Mouse (Mus musculus) intestine, embryonic 15.5 days (tissue): ENCODE measurements around the gene Gtf2e1. TPM values are rescaled to one million over a fixed set of nuclear protein-coding genes. Genes with fewer than 3 reads are reported as not detected.

Experiments
- ATAC-seq: fragments of 200-750 bp; cut with Nextera tagmentation; 2 replicates; pipeline ENCODE4 v1.8.0; 2017; ENCODE audit warnings: moderate TSS enrichment, moderate library complexity
- H3K27ac ChIP-seq: fragments of 300-500 bp; sonication (generic); 2 replicates; pipeline ENCODE4 v1.5.1; 2015; ENCODE audit warnings: mild to moderate bottlenecking, inconsistent platforms
- H3K27me3 ChIP-seq: fragments of 300-500 bp; sonication (generic); replicated peaks from 2 replicates; pipeline ENCODE4 v1.6.1; 2015; ENCODE audit warnings: inconsistent platforms
- H3K36me3 ChIP-seq: fragments of 300-500 bp; sonication (generic); 2 replicates; pipeline ENCODE4 v1.6.1; 2015; ENCODE audit warnings: inconsistent platforms
- H3K4me1 ChIP-seq: fragments of 300-500 bp; sonication (generic); replicated peaks from 2 replicates; pipeline ENCODE4 v1.6.1; 2015; ENCODE audit warnings: inconsistent platforms
- H3K4me2 ChIP-seq: fragments of 300-500 bp; sonication (generic); replicated peaks from 2 replicates; pipeline ENCODE4 v1.6.1; 2015; ENCODE audit warnings: mild to moderate bottlenecking, inconsistent platforms
- H3K4me3 ChIP-seq: fragments of 300-500 bp; sonication (generic); replicated peaks from 2 replicates; pipeline ENCODE4 v1.5.1; 2015; ENCODE audit warnings: inconsistent platforms
- H3K9ac ChIP-seq: fragments of 300-500 bp; sonication (generic); 2 replicates; pipeline ENCODE4 v1.6.1; 2015; ENCODE audit warnings: inconsistent platforms
- H3K9me3 ChIP-seq: fragments of 300-500 bp; sonication (generic); 2 replicates; pipeline ENCODE4 v1.6.1; 2016; ENCODE audit warnings: inconsistent platforms
- whole genome bisulfite sequencing: fragments of 180-500 bp; shearing (Covaris S2); methylation state at CpG from one replicate; pipeline ENCODE4 v1.1.7; 2015; 5-methylcytosine and 5-hydroxymethylcytosine counted together
- polyA plus RNA-seq: library from polyadenylated mRNA; unstranded; fragments of >200 nt; fragmentation: Nextera tagmentation; extraction: Ambion mirVana; gene quantifications from 2 replicates; pipeline ENCODE4 v1.2.1, GENCODE M21; 2015

Gene Gtf2e1
- polyA plus RNA-seq, 1 experiment from 2014 or later, result 20.4 TPM

GRCm38 (mm10) chr16:37572117-37572754, 32.6 kb upstream of the Gtf2e1 start:
- 91% methylated on average over 12 of the region's 12 CpGs for WGBS
- Histone ChIP-seq H3K4me2 (no peak overlapping the region), H3K9ac (no peak overlapping the region), H3K36me3 (no peaks in the 10 kb centered on the region), H3K9me3 (no peaks in the 10 kb centered on the region), H3K4me3 (no peak overlapping the region), H3K4me1 (no peaks in the 10 kb centered on the region), H3K27ac (no peak overlapping the region), H3K27me3 (no peaks in the 10 kb centered on the region)
- ATAC-seq, result no peak

GRCm38 (mm10) chr16:37571554-37571953, 32.0 kb upstream of the Gtf2e1 start:
- no peak overlapping the region for H3K4me2 ChIP-seq
- H3K9ac ChIP-seq, result no peak overlapping the region
- ATAC-seq, result no peak
- 0 out of 2 replicates have a peak, but pooled peaks cover 2% of the 10 kb centered on the region for H3K4me1 ChIP-seq
- 82% methylated on average over 3 of the region's 3 CpGs for WGBS
- no peak overlapping the region for H3K4me3 ChIP-seq
- H3K27ac ChIP-seq, result no peak overlapping the region
- no peaks in the 10 kb centered on the region for H3K9me3 ChIP-seq
- no peaks in the 10 kb centered on the region for H3K27me3 ChIP-seq
- H3K36me3 ChIP-seq, result no peaks in the 10 kb centered on the region

- Histone ChIP-seq H3K4me3 (no peak overlapping the region), H3K9me3 (no peaks in the 10 kb centered on the region), H3K4me1 (0 out of 2 replicates have a peak, but pooled peaks cover 2% of the 10 kb centered on the region), H3K36me3 (no peaks in the 10 kb centered on the region), H3K9ac (no peak overlapping the region), H3K27me3 (no peaks in the 10 kb centered on the region), H3K4me2 (no peak overlapping the region), H3K27ac (no peak overlapping the region)
- no peak for ATAC-seq
- 83% methylated on average over 12 of the region's 12 CpGs for WGBS
These were observed 27.8 kb upstream of the Gtf2e1 start for GRCm38 (mm10) chr16:37567113-37568050.

- 80% methylated on average over 6 of the region's 6 CpGs for WGBS
- no peak for ATAC-seq
- H3K36me3 ChIP-seq, result no peaks in the 10 kb centered on the region
These were observed 26.5 kb upstream of the Gtf2e1 start for GRCm38 (mm10) chr16:37566107-37566506.

GRCm38 (mm10) chr16:37565117-37565516, 25.5 kb upstream of the Gtf2e1 start:
- Histone ChIP-seq H3K4me3 (no peak overlapping the region), H3K4me1 (0 out of 2 replicates have a peak, but pooled peaks cover 2% of the 10 kb centered on the region), H3K4me2 (no peak overlapping the region), H3K27ac (no peak overlapping the region), H3K36me3 (no peaks in the 10 kb centered on the region), H3K9ac (no peak overlapping the region), H3K27me3 (no peaks in the 10 kb centered on the region), H3K9me3 (no peaks in the 10 kb centered on the region)
- WGBS, result 59% methylated on average over 1 of the region's 1 CpGs
- ATAC-seq, result no peak

More at GRCm38 (mm10) chr16:37566107-37566506, 26.5 kb upstream of the Gtf2e1 start:
- 0 out of 2 replicates have a peak, but pooled peaks cover 2% of the 10 kb centered on the region for H3K4me1 ChIP-seq
- no peak overlapping the region for H3K27ac ChIP-seq
- no peak overlapping the region for H3K4me3 ChIP-seq
- H3K9ac ChIP-seq, result no peak overlapping the region
- H3K9me3 ChIP-seq, result no peaks in the 10 kb centered on the region
- no peak overlapping the region for H3K4me2 ChIP-seq
- no peaks in the 10 kb centered on the region for H3K27me3 ChIP-seq

GRCm38 (mm10) chr16:37562961-37563360, 23.4 kb upstream of the Gtf2e1 start:
- WGBS, result 96% methylated on average over 5 of the region's 5 CpGs
- no peaks in the 10 kb centered on the region for H3K27me3 ChIP-seq
- 0 out of 2 replicates have a peak, but pooled peaks cover 2% of the 10 kb centered on the region for H3K4me1 ChIP-seq
- H3K4me3 ChIP-seq, result no peak overlapping the region
- no peaks in the 10 kb centered on the region for H3K9me3 ChIP-seq
- no peak overlapping the region for H3K4me2 ChIP-seq
- H3K9ac ChIP-seq, result no peak overlapping the region
- H3K36me3 ChIP-seq, result 0 out of 2 replicates have a peak, but pooled peaks cover 4% of the 10 kb centered on the region
- H3K27ac ChIP-seq, result no peak overlapping the region
- ATAC-seq, result no peak

- ATAC-seq, result no peak
- Histone ChIP-seq H3K4me1 (0 out of 2 replicates have a peak, but pooled peaks cover 2% of the 10 kb centered on the region), H3K4me2 (no peak overlapping the region), H3K9ac (no peak overlapping the region), H3K36me3 (0 out of 2 replicates have a peak, but pooled peaks cover 4% of the 10 kb centered on the region), H3K9me3 (no peaks in the 10 kb centered on the region), H3K27ac (no peak overlapping the region), H3K4me3 (no peak overlapping the region), H3K27me3 (no peaks in the 10 kb centered on the region)
- WGBS, result 77% methylated on average over 6 of the region's 6 CpGs
These were observed 22.8 kb upstream of the Gtf2e1 start for GRCm38 (mm10) chr16:37562414-37562813.

- Histone ChIP-seq H3K4me1 (no peaks in the 10 kb centered on the region), H3K4me2 (no peak overlapping the region), H3K27me3 (no peaks in the 10 kb centered on the region), H3K36me3 (no peaks in the 10 kb centered on the region), H3K4me3 (no peak overlapping the region), H3K9ac (no peak overlapping the region), H3K9me3 (no peaks in the 10 kb centered on the region), H3K27ac (no peak overlapping the region)
- ATAC-seq, result no peak
- WGBS, result 90% methylated on average over 3 of the region's 3 CpGs
These were observed 13.2 kb upstream of the Gtf2e1 start for GRCm38 (mm10) chr16:37552824-37553223.

- 96% methylated on average over 2 of the region's 2 CpGs for WGBS
- Histone ChIP-seq H3K27ac (no peak overlapping the region), H3K4me1 (no peaks in the 10 kb centered on the region), H3K36me3 (no peaks in the 10 kb centered on the region), H3K27me3 (no peaks in the 10 kb centered on the region), H3K9me3 (no peaks in the 10 kb centered on the region), H3K4me2 (no peak overlapping the region), H3K4me3 (no peak overlapping the region), H3K9ac (no peak overlapping the region)
- ATAC-seq, result no peak
These were observed 11.4 kb upstream of the Gtf2e1 start for GRCm38 (mm10) chr16:37550981-37551380.

GRCm38 (mm10) chr16:37550266-37550665, 10.7 kb upstream of the Gtf2e1 start:
- Histone ChIP-seq H3K27ac (no peak overlapping the region), H3K27me3 (no peaks in the 10 kb centered on the region), H3K4me3 (no peak overlapping the region), H3K9me3 (no peaks in the 10 kb centered on the region), H3K36me3 (no peaks in the 10 kb centered on the region), H3K9ac (no peak overlapping the region), H3K4me2 (no peak overlapping the region), H3K4me1 (no peaks in the 10 kb centered on the region)
- WGBS, result 64% methylated on average over 3 of the region's 3 CpGs
- no peak for ATAC-seq

GRCm38 (mm10) chr16:37546312-37546711, 6.7 kb upstream of the Gtf2e1 start:
- Histone ChIP-seq H3K27ac (no peak overlapping the region), H3K9ac (no peak overlapping the region), H3K27me3 (no peaks in the 10 kb centered on the region), H3K4me2 (no peak overlapping the region), H3K9me3 (no peaks in the 10 kb centered on the region), H3K4me3 (no peak overlapping the region), H3K4me1 (no peaks in the 10 kb centered on the region), H3K36me3 (0 out of 2 replicates have a peak, but pooled peaks cover 3% of the 10 kb centered on the region)
- 84% methylated on average over 5 of the region's 5 CpGs for WGBS
- no peak for ATAC-seq

- H3K9ac ChIP-seq, result no peak overlapping the region
- no peaks in the 10 kb centered on the region for H3K27me3 ChIP-seq
- WGBS, result 88% methylated on average over 6 of the region's 6 CpGs
- H3K4me3 ChIP-seq, result peak overlapping the region; percentile 65; the same call in 1 of the 2 replicates
- no peak overlapping the region for H3K27ac ChIP-seq
- 0 out of 2 replicates have a peak, but pooled peaks cover 3% of the 10 kb centered on the region for H3K36me3 ChIP-seq
- peaks cover 4% of the 10 kb centered on the region; the same call in 1 of the 2 replicates for H3K4me1 ChIP-seq
- H3K4me2 ChIP-seq, result peak overlapping the region; percentile 63
- H3K9me3 ChIP-seq, result no peaks in the 10 kb centered on the region
- ATAC-seq, result no peak
These were observed 1.2 kb upstream of the Gtf2e1 start for GRCm38 (mm10) chr16:37540776-37541175.
